Mouse (Mus musculus): ENCODE results near the gene Habp4. TPM values are rescaled to one million over a fixed set of nuclear protein-coding genes. Genes with fewer than 3 reads are reported as not detected.
A peak's percentile ranks its signal among the peaks of the same experiment; 100 is the strongest.

The Habp4 gene
- total RNA-seq, 2 experiments from 2014 or later: 28.5 to 30.2 TPM

GRCm38 (mm10) chr13:64169746-64170145, 8.1 kb downstream of the Habp4 start:
- no peak for DNase-seq (ENCODE audit: low spot score in 2 of 2)

- DNase-seq (ENCODE audit: low spot score in 2 of 2): no peak
Measured at GRCm38 (mm10) chr13:64178000-64178399, 16.4 kb downstream of the Habp4 start.

GRCm38 (mm10) chr13:64178746-64179652, 17.4 kb downstream of the Habp4 start:
- DNase-seq (ENCODE audit: low spot score in 2 of 2): no peak

- DNase-seq (ENCODE audit: low spot score in 2 of 2): no peak
Measured at GRCm38 (mm10) chr13:64180300-64180699, 18.7 kb downstream of the Habp4 start.

- DNase-seq (ENCODE audit: low spot score in 2 of 2): peak; percentile 49 to 72
Measured at GRCm38 (mm10) chr13:64180888-64181287, 19.3 kb downstream of the Habp4 start.

GRCm38 (mm10) chr13:64182091-64182490, 20.5 kb downstream of the Habp4 start:
- no peak for DNase-seq (ENCODE audit: low spot score in 2 of 2)

- DNase-seq (ENCODE audit: low spot score in 2 of 2): no peak
Measured at GRCm38 (mm10) chr13:64183583-64183982, 22.0 kb downstream of the Habp4 start.

- DNase-seq (ENCODE audit: low spot score in 2 of 2): no peak
Measured at GRCm38 (mm10) chr13:64184361-64184760, 22.7 kb downstream of the Habp4 start.

- DNase-seq (ENCODE audit: low spot score in 2 of 2): no peak
Measured at GRCm38 (mm10) chr13:64185176-64185575, 23.6 kb downstream of the Habp4 start.

GRCm38 (mm10) chr13:64185586-64185985, 24.0 kb downstream of the Habp4 start:
- DNase-seq (ENCODE audit: low spot score in 2 of 2): no peak

GRCm38 (mm10) chr13:64186516-64186915, 24.9 kb downstream of the Habp4 start:
- DNase-seq (ENCODE audit: low spot score in 2 of 2): no peak

- no peak for DNase-seq (ENCODE audit: low spot score in 2 of 2)
Measured at GRCm38 (mm10) chr13:64187065-64187464, 25.4 kb downstream of the Habp4 start.

GRCm38 (mm10) chr13:64197899-64198298, 36.3 kb downstream of the Habp4 start:
- DNase-seq (ENCODE audit: low spot score in 2 of 2): no peak

GRCm38 (mm10) chr13:64198310-64198709, 36.7 kb downstream of the Habp4 start:
- no peak for DNase-seq (ENCODE audit: low spot score in 2 of 2)

GRCm38 (mm10) chr13:64200911-64201310, 39.3 kb downstream of the Habp4 start:
- DNase-seq (ENCODE audit: low spot score in 2 of 2): no peak

- DNase-seq (ENCODE audit: low spot score in 2 of 2): no peak
Measured at GRCm38 (mm10) chr13:64204726-64205125, 43.1 kb downstream of the Habp4 start.

- no peak for DNase-seq (ENCODE audit: low spot score in 2 of 2)
Measured at GRCm38 (mm10) chr13:64205186-64205585, 43.6 kb downstream of the Habp4 start.

- DNase-seq (ENCODE audit: low spot score in 2 of 2): no peak
Measured at GRCm38 (mm10) chr13:64208146-64208545, 46.5 kb downstream of the Habp4 start.

- no peak for DNase-seq (ENCODE audit: low spot score in 2 of 2)
Measured at GRCm38 (mm10) chr13:64211995-64212603, 50.5 kb downstream of the Habp4 start.

GRCm38 (mm10) chr13:64214891-64215290, 53.3 kb downstream of the Habp4 start:
- no peak for DNase-seq (ENCODE audit: low spot score in 2 of 2)

GRCm38 (mm10) chr13:64225738-64226137, 64.1 kb downstream of the Habp4 start:
- DNase-seq (ENCODE audit: low spot score in 2 of 2): no peak

- DNase-seq (ENCODE audit: low spot score in 2 of 2): no peak
Measured at GRCm38 (mm10) chr13:64226725-64227124, 65.1 kb downstream of the Habp4 start.

Data from adrenal gland, adult 18-20 months (tissue).